Mouse (Mus musculus): ENCODE results near the gene Cox6a1. TPM values are rescaled to one million over a fixed set of nuclear protein-coding genes. Genes with fewer than 3 reads are reported as not detected.

The Cox6a1 gene
- total and polyA plus RNA-seq, 2 experiments from 2014 or later = 1,342 to 1,504 TPM

DNA sequence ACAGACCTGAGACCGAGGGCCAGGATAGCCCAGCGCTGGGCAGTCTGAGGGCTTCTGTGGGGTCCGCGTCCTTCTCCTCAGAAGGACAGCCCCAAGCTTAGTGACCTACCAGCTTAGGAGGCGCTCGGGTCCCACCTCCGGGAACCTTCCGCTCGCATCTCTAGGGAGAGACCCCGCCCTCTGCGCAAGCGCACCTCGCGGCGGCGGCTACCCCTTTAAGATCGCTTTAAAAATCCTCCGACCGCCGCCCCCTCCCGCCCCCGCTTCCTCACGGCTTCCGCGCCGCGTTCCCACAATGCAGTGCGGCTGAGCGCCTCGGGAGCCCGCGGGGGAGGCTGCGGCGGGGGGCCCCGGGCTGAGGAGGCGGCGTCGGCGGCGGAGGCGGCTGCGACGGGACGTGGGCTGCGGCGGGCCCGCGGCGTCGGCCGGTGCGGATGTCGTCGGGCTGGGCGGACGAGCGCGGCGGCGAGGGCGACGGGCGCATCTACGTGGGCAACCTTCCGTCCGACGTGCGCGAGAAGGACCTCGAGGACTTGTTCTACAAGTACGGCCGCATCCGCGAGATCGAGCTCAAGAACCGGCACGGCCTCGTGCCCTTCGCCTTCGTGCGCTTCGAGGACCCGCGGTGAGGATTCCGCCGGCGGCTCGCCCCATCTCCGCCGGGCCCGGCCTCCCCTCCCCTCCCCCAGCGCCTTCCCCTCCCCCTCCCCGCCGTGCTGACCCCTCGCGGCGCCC lies 21.7 kb downstream of the Cox6a1 start, which contains the start of gene Srsf9:
TSS of gene Srsf9 (plus strand) at position 303 of the 735 bp plus-strand sequence.
- H3K4me1 ChIP-seq (ENCODE audit: insufficient read depth, low read length) = 0 out of 2 replicates have a peak, but pooled peaks cover 4% of the 10 kb centered on the region
- DNase-seq (ENCODE audit: low spot score) = peak; percentile 94
- H3K36me3 ChIP-seq (ENCODE audit: insufficient read depth, low read length) = peaks cover 14% of the 10 kb centered on the region
- peak; percentile 89 for ATAC-seq (ENCODE audit: low FRiP score)
- no peaks in the 10 kb centered on the region for H3K27me3 ChIP-seq (ENCODE audit: insufficient read depth, low read length)
- H3K4me3 ChIP-seq (ENCODE audit: low read depth, low read length) = peak within 1 kb of the TSS; percentile 94
- peak within 1 kb of the TSS; percentile 85 for H3K4me2 ChIP-seq (ENCODE audit: low read depth, low read length, poor library complexity, severe bottlenecking)
- peak within 1 kb of the TSS; percentile 86 for H3K9ac ChIP-seq (replicated peaks; ENCODE audit: low read length, poor library complexity, severe bottlenecking)
- no peak for TF ChIP-seq CTCF (IDR thresholded peaks at IDR 0.05)
- H3K9me3 ChIP-seq (ENCODE audit: low read length) = no peaks in the 10 kb centered on the region
- WGBS = under 1% methylated on average over 53 of the region's 97 CpGs
- H3K27ac ChIP-seq (ENCODE audit: low read depth, low read length) = peak within 1 kb of the TSS; percentile 88

DNA sequence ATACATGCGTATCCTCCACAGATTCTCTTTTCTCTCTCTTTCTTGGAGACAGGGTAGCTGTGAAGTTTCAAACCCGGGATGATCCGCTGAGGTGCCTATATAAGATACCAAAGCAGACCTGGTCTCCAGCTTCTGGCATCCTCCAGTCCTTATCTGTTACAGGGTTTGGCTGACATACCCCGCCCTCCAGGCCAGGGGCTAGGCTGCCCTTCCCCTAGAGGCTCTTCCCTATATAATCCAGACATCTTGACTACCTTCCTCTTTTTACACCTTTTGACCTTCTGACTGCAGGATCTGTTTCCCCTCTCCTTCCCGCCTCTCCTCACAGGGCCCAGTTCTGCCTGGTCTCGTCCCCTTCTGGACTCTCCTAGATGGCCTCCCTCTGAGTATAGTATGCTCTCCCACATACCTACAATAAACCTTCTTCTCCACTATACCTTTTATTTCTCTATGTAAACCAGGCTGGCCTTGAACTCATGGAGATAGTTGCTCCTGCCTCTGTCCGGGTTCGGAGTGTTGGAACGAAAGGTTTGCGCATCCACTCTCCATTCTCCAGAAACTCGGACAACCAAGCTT lies 22.4 kb downstream of the Cox6a1 start:
- Histone ChIP-seq H3K9me3 (ENCODE audit: low read length) (no peaks in the 10 kb centered on the region), H3K27me3 (ENCODE audit: insufficient read depth, low read length) (no peaks in the 10 kb centered on the region), H3K36me3 (ENCODE audit: insufficient read depth, low read length) (peaks cover 7% of the 10 kb centered on the region), H3K4me3 (ENCODE audit: low read depth, low read length) (peak overlapping the region; percentile 94), H3K4me2 (ENCODE audit: low read depth, low read length, poor library complexity, severe bottlenecking) (peak overlapping the region; percentile 85), H3K9ac (replicated peaks; ENCODE audit: low read length, poor library complexity, severe bottlenecking) (peak overlapping the region; percentile 86), H3K4me1 (ENCODE audit: insufficient read depth, low read length) (0 out of 2 replicates have a peak, but pooled peaks cover 4% of the 10 kb centered on the region), H3K27ac (ENCODE audit: low read depth, low read length) (peak overlapping the region; percentile 88)
- ATAC-seq (ENCODE audit: low FRiP score) (0 out of 2 replicates have a peak, but pooled peaks have one; percentile 33), DNase-seq (ENCODE audit: low spot score) (no peak)
- 28% methylated on average over 11 of the region's 11 CpGs for WGBS
- no peak for TF ChIP-seq CTCF (IDR thresholded peaks at IDR 0.05)

DNA sequence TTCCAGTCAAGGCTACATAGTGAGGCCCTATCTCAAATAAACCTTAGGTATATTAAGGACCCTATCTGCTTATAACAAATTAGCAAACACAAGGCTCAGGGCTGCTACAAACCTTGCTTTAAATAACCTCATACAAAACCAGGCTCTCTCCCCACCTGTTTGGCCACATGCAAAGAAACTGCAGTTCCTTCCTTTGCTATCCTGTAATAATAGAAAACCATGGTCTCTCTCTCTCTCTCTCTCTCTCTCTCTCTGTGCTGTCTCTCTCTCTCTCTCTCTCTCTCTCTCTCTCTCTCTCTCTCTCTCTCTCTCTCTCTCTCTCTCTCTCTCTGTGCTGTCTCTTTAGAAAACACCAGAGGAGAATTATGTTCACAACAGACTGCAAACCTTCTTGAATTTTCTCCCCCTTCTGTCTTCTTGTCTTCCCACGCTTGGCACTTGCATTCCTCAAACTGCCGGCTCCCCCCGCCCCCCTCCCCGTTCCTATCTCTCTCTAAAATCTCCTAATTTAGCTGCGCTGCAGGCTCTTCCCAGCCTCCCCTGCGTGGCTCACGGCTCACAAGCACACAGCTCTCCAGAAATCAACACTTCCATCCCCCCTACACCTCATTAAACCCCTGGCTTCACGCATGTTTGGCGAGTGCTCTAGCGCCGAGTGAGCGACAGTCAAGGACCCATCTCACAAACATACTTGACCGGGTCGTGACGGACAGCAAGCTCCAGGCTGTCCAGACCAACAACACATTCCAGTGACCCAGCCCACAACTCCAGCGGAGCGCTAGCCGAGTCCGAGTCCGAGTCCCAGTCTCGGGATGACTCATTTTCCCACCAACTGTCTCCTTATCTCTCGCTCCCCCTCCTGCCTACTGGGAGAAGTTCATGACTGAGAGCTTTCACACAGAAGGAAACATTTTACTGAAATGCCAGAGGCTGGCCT lies 29.5 kb downstream of the Cox6a1 start:
- Histone ChIP-seq H3K27ac (ENCODE audit: low read depth, low read length) (peak overlapping the region; percentile 71), H3K4me1 (ENCODE audit: insufficient read depth, low read length) (no peaks in the 10 kb centered on the region), H3K9me3 (ENCODE audit: low read length) (no peaks in the 10 kb centered on the region), H3K9ac (replicated peaks; ENCODE audit: low read length, poor library complexity, severe bottlenecking) (peak overlapping the region; percentile 40), H3K4me2 (ENCODE audit: low read depth, low read length, poor library complexity, severe bottlenecking) (peak overlapping the region; percentile 64), H3K36me3 (ENCODE audit: insufficient read depth, low read length) (no peaks in the 10 kb centered on the region), H3K4me3 (ENCODE audit: low read depth, low read length) (peak overlapping the region; percentile 37), H3K27me3 (ENCODE audit: insufficient read depth, low read length) (no peaks in the 10 kb centered on the region)
- no peak for ATAC-seq (ENCODE audit: low FRiP score)
- peak; percentile 83 for DNase-seq (ENCODE audit: low spot score)
- under 1% methylated on average over 22 of the region's 22 CpGs for WGBS
- TF ChIP-seq CTCF (IDR thresholded peaks at IDR 0.05) = peak; percentile 72

DNA sequence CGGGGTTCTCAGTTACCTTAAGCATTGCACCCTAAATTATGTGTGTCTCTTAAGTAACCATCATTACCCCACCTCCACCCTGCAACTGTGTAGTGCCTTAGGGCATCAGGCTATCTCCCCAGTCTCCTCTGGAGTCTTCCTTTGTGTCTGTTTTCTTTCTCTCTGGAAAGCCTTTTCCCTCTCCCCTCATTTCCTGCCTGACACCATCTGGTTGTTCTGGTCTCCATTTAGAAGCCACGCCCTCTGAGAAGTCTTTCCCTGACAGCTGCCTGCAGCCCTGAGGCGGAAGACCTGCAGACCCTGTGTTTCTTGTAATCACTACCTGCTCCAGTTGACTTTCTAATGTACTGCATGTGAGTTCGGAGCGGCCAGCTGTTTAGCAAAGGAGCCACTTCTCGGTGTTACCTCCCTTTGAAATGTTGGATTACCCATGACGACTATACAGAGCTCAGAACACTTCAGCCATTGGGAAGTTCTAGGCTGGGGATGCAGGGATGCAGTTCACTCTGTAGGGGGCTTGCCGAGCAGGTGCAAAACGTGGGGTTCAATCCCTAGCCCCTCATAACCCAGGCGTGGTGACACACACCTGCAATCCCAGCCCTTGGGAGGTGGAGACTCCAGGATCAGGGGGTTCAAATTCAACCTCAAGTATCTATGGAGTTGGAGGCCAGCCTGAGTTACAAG lies 31.0 kb downstream of the Cox6a1 start:
- H3K9ac ChIP-seq (replicated peaks; ENCODE audit: low read length, poor library complexity, severe bottlenecking) = no peak overlapping the region
- no peak for TF ChIP-seq CTCF (IDR thresholded peaks at IDR 0.05)
- no peaks in the 10 kb centered on the region for H3K27me3 ChIP-seq (ENCODE audit: insufficient read depth, low read length)
- DNase-seq (ENCODE audit: low spot score) (peak; percentile 54), ATAC-seq (ENCODE audit: low FRiP score) (peak; percentile 27; the same call in 1 of the 2 replicates)
- H3K4me2 ChIP-seq (ENCODE audit: low read depth, low read length, poor library complexity, severe bottlenecking) = no peak overlapping the region
- no peak overlapping the region for H3K4me3 ChIP-seq (ENCODE audit: low read depth, low read length)
- no peaks in the 10 kb centered on the region for H3K4me1 ChIP-seq (ENCODE audit: insufficient read depth, low read length)
- WGBS = 9% methylated on average over 10 of the region's 10 CpGs
- no peak overlapping the region for H3K27ac ChIP-seq (ENCODE audit: low read depth, low read length)
- no peaks in the 10 kb centered on the region for H3K36me3 ChIP-seq (ENCODE audit: insufficient read depth, low read length)
- H3K9me3 ChIP-seq (ENCODE audit: low read length) = no peaks in the 10 kb centered on the region

DNA sequence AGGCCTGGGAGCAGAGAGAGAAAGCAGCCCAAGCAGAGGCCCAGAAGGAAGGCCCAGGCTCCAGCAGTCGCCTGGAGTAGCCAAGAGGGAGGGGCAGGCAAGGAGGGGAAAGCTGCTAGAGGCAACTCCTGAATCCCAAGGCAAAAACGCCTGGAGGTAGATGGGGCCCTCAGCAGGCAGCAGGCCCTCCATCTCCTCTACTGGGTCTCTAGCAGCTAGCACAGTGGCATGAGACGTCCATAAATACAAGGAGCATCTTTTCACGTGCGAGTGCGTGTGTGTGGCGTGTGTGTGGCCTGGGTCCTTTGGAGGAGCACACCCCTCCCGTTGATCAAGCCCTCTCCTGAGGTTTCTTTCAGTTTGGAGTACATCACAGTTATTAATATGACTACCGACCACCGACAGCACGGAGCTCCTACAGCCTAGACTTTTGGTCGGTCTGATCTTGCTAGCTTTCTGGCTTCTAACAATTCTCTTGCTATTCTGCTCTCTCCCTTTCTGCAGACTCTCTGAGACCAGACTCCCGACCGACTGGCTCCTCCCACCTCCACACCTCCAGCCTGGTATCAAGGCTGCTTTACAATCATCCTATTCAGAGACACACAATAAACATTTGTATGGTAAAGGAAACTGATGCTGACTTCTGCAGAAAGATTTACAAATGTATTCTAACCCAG lies 31.7 kb downstream of the Cox6a1 start:
- Histone ChIP-seq H3K9ac (replicated peaks; ENCODE audit: low read length, poor library complexity, severe bottlenecking) (no peak overlapping the region), H3K4me3 (ENCODE audit: low read depth, low read length) (no peak overlapping the region), H3K4me2 (ENCODE audit: low read depth, low read length, poor library complexity, severe bottlenecking) (no peak overlapping the region), H3K27me3 (ENCODE audit: insufficient read depth, low read length) (no peaks in the 10 kb centered on the region), H3K4me1 (ENCODE audit: insufficient read depth, low read length) (no peaks in the 10 kb centered on the region), H3K36me3 (ENCODE audit: insufficient read depth, low read length) (no peaks in the 10 kb centered on the region), H3K27ac (ENCODE audit: low read depth, low read length) (peak overlapping the region; percentile 8; the same call in 1 of the 2 replicates), H3K9me3 (ENCODE audit: low read length) (no peaks in the 10 kb centered on the region)
- no peak for TF ChIP-seq CTCF (IDR thresholded peaks at IDR 0.05)
- no peak for ATAC-seq (ENCODE audit: low FRiP score)
- no peak for DNase-seq (ENCODE audit: low spot score)
- 10% methylated on average over 14 of the region's 14 CpGs for WGBS

Data from midbrain, postnatal 0 days (tissue).